Mouse (Mus musculus) thymus, postnatal 25 days (tissue): Measurements from ENCODE around the gene Gm4177.
"Not testable (repeated sequence)": the region's sequence is repeated elsewhere in the genome, so short reads cannot be mapped to it uniquely, and the experiment has no call there.

Experiments
- DNase-seq: peaks from one replicate; pipeline ENCODE4 v3.0.0; 2022

The Gm4177 gene

DNA sequence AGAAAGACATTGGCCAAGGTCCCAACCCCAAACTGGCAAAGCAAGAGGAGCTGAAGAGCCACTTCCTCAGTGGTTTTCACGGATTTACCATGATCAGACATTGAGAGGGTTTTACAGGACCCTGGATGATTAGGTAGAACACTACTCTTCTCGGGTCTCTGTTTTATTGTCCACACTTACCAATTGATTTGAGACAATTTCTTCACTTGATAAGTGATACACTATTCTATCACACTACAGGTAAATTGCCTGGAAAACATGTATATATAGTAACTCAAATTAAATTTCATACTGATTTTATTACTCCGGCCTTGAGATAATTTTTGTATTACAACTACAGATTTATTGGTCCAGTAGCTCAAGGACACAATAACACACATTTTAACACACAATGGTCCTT, at the start of gene Gm4177:
Gene Gm4177, minus strand, starts transcription at position 101 of the 400 bp plus-strand sequence.
- not testable (repeated sequence) for DNase-seq

DNA sequence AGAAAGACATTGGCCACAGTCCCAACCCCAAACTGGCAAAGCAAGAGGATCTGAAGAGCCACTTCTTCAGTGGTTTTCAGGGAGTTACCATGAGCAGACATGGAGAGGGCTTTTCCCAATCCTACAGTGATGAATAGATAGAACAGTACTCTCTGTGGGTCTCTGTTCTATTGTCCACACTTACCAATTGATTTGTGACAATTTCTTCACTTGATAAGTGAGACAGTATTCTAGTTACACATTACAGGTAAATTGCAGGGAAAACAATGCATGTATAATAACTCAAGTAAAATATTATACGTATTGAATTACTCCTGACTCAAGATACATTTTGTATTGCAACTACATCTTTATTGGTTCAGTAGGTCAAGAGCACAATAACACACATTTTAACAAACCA, 47.6 kb upstream of the Gm4177 start, which contains the start of gene Gm5725:
Gene Gm5725, minus strand, starts transcription at position 101 of the 400 bp plus-strand sequence.
- not testable (repeated sequence) for DNase-seq

DNA sequence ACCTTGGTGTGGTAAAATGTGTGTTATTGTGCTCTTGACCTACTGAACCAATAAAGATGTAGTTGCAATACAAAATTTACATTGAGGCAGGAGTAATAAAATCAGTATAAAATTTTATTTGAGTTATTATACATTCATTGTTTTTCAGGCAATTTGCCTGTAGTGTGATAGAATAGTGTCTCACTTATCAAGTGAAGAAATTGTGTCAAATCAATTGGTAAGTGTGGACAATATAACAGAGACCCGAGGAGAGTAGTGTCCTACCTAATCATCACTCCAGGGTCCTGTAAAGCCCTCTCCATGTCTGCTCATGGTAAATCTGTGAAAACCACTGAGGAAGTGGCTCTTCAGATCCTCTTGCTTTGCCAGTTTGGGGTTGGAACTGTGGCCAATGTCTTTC, 35.5 kb upstream of the Gm4177 start, which contains the start of gene Vmn1r135:
Gene Vmn1r135, plus strand, starts transcription at position 301 of the 400 bp plus-strand sequence.
- DNase-seq, result not testable (repeated sequence)

DNA sequence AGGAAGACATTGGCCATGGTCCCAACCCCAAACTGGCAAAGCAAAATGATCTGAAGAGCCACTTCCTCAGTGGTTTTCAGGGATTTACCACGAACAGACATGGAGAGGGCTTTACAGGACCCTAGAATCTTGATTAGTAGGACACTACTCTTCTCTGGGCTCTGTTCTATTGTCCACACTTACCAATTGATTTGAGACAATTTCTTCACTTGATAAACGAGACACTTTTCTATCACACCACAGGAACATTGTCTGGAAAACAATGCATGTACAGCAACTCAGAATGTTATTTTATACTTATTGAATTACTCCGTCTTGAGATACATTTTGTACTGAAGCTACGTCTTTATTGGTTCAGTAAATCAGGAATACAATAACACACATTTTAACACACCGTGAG, 35.2 kb downstream of the Gm4177 start, which contains the start of gene Gm4175:
Gene Gm4175, minus strand, starts transcription at position 101 of the 400 bp plus-strand sequence.
- not testable (repeated sequence) for DNase-seq
